Mouse (Mus musculus) liver, adult 2 months (tissue): ENCODE data around the gene Thegl. TPM values are rescaled to one million over a fixed set of nuclear protein-coding genes. Genes with fewer than 3 reads are reported as not detected.

ENCODE experiments used
- DNase-seq: peaks from one replicate; pipeline ENCODE4 v3.0.0-alpha.2; 2011; ENCODE audit warnings: low read depth, low spot score; ENCODE audit errors: extremely low read depth
- H3K27ac ChIP-seq: fragments of 200-500 bp; replicated peaks from 2 replicates; pipeline ENCODE4 v1.5.1; 2012; ENCODE audit warnings: low read depth, mild to moderate bottlenecking, control low read depth, inconsistent platforms, low read length; ENCODE audit not compliant: insufficient read depth
- H3K27me3 ChIP-seq: fragments of 200-500 bp; 2 replicates; pipeline ENCODE4 v1.6.1; 2012; ENCODE audit warnings: mild to moderate bottlenecking, moderate library complexity, low read length, inconsistent platforms; ENCODE audit not compliant: control insufficient read depth, insufficient read depth
- H3K36me3 ChIP-seq: fragments of 200-500 bp; 2 replicates; pipeline ENCODE4 v1.6.1; 2012; ENCODE audit warnings: low read length, inconsistent platforms; ENCODE audit not compliant: control insufficient read depth, insufficient read depth
- H3K4me1 ChIP-seq: fragments of 200-500 bp; 2 replicates; pipeline ENCODE4 v1.6.1; 2011; ENCODE audit warnings: low read length; ENCODE audit not compliant: control insufficient read depth, insufficient read depth
- H3K4me3 ChIP-seq: fragments of 200-500 bp; 2 replicates; pipeline ENCODE4 v1.5.1; 2011; ENCODE audit warnings: low read depth, mild to moderate bottlenecking, control low read depth, low read length, moderate library complexity; ENCODE audit not compliant: insufficient read depth
- H3K79me2 ChIP-seq: fragments of 200-500 bp; 2 replicates; pipeline ENCODE4 v1.6.1; 2012; ENCODE audit warnings: inconsistent platforms, mild to moderate bottlenecking, low read length, moderate library complexity; ENCODE audit not compliant: control insufficient read depth, insufficient read depth
- H3K9ac ChIP-seq: fragments of 200-500 bp; 2 replicates; pipeline ENCODE4 v1.6.1; 2012; ENCODE audit warnings: low read depth, mild to moderate bottlenecking, control low read depth, inconsistent platforms, low read length
- CTCF ChIP-seq: fragments of 200-500 bp; IDR thresholded peaks from 2 replicates; pipeline ENCODE4 v1.5.1; 2011; ENCODE audit warnings: low read depth, low read length, control low read depth
- POLR2A ChIP-seq: fragments of 200-500 bp; IDR thresholded peaks from 2 replicates; pipeline ENCODE4 v1.6.1; 2011; ENCODE audit warnings: low read length, control low read depth; ENCODE audit not compliant: insufficient read depth; ENCODE audit errors: extremely low read depth
- WGBS: fragments of 180-500 bp; shearing (Covaris S2); methylation state at CpG from one replicate; pipeline ENCODE4 v1.1.7; 2018; 5-methylcytosine and 5-hydroxymethylcytosine counted together
- polyA plus RNA-seq: library from polyadenylated mRNA; depleted of rRNA; stranded (reverse); fragments of >200 nt; gene quantifications from 2 replicates; pipeline ENCODE4 v1.2.3, GENCODE M21; 2012; rRNA removed
- total RNA-seq: library from RNA; depleted of rRNA; stranded (reverse); fragments of >200 nt; gene quantifications from 2 replicates; pipeline ENCODE4 v1.2.3, GENCODE M21; 2014; rRNA removed

The Thegl gene
- total and polyA plus RNA-seq, 2 experiments = not detected

DNA sequence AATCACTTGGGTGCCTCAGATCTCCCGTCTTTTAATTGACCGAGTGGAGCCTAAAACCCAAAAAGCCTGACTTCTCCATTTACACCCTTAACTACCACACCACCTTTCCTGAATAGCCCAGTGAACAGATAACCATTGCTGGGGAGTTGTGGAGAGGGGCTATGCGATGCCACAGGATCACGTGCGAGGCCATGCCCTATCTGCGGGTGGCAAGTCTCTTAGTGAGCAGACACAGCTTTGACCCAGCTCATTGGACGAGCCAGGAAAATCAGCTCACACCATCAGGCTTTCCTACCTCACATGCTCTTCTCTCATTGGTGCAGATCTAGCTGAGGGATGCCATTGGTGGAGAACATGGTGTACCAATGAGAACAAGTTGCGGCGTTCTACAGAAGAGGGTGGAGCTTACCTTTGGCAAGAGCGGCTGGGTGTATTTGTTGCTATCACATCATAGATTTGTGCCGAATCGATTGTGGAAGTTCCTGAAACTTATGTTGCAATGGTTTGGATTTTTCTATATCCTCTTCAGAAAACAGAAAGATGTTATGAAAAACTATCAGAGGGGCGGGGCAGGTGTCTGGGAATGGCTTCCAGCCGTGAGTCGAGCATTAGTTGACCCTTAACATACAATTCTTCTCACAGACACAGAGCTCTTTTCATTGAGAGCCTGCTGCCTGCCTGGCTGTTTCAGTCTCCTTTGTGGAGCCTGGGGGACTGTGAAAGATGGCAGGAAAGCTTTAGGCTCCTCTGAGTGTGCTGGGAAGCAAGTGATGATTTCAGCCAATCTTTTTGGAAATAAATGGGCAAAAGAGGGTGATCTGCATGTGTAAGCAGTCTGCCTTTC, 86.9 kb downstream of the Thegl start:
- Histone ChIP-seq H3K27me3 (no peaks in the 10 kb centered on the region), H3K36me3 (no peaks in the 10 kb centered on the region), H3K9ac (no peak overlapping the region), H3K79me2 (no peaks in the 10 kb centered on the region), H3K4me3 (no peak overlapping the region), H3K4me1 (peaks cover 27% of the 10 kb centered on the region), H3K27ac (peak overlapping the region; percentile 36)
- DNase-seq = peak; percentile 86
- TF ChIP-seq CTCF = no peak
- TF ChIP-seq POLR2A = no peak
- WGBS = 73% methylated on average over 15 of the region's 15 CpGs

DNA sequence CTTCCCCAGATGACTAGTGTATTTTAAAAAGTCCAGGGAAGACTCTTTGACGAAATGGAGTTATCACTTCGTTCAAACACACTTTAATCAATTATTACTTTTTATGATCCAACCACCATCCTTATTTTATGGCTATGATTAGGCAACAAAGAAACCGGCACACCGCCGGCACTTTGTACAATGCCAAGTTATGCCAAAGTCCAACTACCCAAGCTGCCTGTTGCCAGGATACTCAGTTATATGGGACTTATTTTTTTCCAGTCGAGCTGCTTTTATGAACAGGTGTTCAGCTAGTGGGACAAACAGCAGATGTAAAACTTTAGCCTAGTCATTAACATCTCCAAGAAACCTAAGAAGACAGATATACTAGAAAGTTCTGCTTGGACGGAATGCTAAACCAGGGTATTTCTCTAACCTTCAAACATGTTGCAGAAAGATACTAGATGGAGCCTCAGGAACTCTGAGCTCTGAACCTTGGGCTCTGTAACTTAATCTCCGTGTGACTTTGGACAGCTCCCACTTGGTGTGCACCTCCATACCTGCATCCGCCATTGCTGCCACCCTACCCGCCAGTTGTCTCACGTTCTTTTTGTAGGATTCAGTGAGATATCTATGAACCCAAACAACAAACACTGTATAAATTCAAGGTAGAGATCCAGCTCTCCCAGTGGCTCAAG, 91.5 kb downstream of the Thegl start:
- Histone ChIP-seq H3K9ac (no peak overlapping the region), H3K4me3 (no peak overlapping the region), H3K27ac (peak overlapping the region; percentile 89), H3K79me2 (no peaks in the 10 kb centered on the region), H3K27me3 (no peaks in the 10 kb centered on the region), H3K36me3 (no peaks in the 10 kb centered on the region), H3K4me1 (peaks cover 13% of the 10 kb centered on the region)
- WGBS = 34% methylated on average over 11 of the region's 11 CpGs
- TF ChIP-seq CTCF (no peak), POLR2A (no peak)
- peak; percentile 89 for DNase-seq

- Histone ChIP-seq H3K27ac (peak overlapping the region; percentile 33; the same call in 1 of the 2 replicates), H3K4me3 (no peak overlapping the region), H3K9ac (no peak overlapping the region), H3K4me1 (peaks cover 17% of the 10 kb centered on the region), H3K36me3 (no peaks in the 10 kb centered on the region), H3K79me2 (no peaks in the 10 kb centered on the region), H3K27me3 (no peaks in the 10 kb centered on the region)
- 47% methylated on average over 6 of the region's 6 CpGs for WGBS
- TF ChIP-seq CTCF (no peak), POLR2A (no peak)
- DNase-seq = peak; percentile 59
Measured at GRCm38 (mm10) chr5:77108806-77109205, 93.0 kb downstream of the Thegl start.

GRCm38 (mm10) chr5:77109814-77110213, 94.0 kb downstream of the Thegl start:
- WGBS = 84% methylated on average over 2 of the region's 2 CpGs
- peaks cover 17% of the 10 kb centered on the region for H3K4me1 ChIP-seq
- H3K27me3 ChIP-seq = no peaks in the 10 kb centered on the region
- no peak for TF ChIP-seq POLR2A
- TF ChIP-seq CTCF = no peak
- no peak overlapping the region for H3K27ac ChIP-seq
- no peak overlapping the region for H3K9ac ChIP-seq
- DNase-seq = no peak
- no peaks in the 10 kb centered on the region for H3K79me2 ChIP-seq
- no peaks in the 10 kb centered on the region for H3K36me3 ChIP-seq
- no peak overlapping the region for H3K4me3 ChIP-seq

Other genes with a start within 250 kb of the Thegl start
- gene Aasdh, start 110.5 kb upstream of the Thegl start, total RNA-seq = 9.3 and 14.3 TPM in 2 replicates
- gene Aasdh, start 110.5 kb upstream of the Thegl start, polyA plus RNA-seq = 7.8 and 9.7 TPM in 2 replicates
- 303 and 359 TPM in 2 replicates for gene Paics, start 64.7 kb upstream of the Thegl start, total RNA-seq
- 165 and 187 TPM in 2 replicates for gene Paics, start 64.7 kb upstream of the Thegl start, polyA plus RNA-seq
- 22.8 and 30.3 TPM in 2 replicates for gene Ppat, start 64.4 kb upstream of the Thegl start, total RNA-seq
- 5.3 and 6.4 TPM in 2 replicates for gene Ppat, start 64.4 kb upstream of the Thegl start, polyA plus RNA-seq
- gene Srp72, start 41.3 kb upstream of the Thegl start, total RNA-seq = 43.4 and 43.5 TPM in 2 replicates
- 18.4 and 23.1 TPM in 2 replicates for gene Srp72, start 41.3 kb upstream of the Thegl start, polyA plus RNA-seq
- not detected in 2 replicates for gene Arl9, start 12.0 kb upstream of the Thegl start, total RNA-seq
- 0.33 TPM in 1 of 2 replicates, not detected in the other for gene Arl9, start 12.0 kb upstream of the Thegl start, polyA plus RNA-seq
- gene Hopx, start 99.1 kb downstream of the Thegl start, total RNA-seq = 42.7 and 77.2 TPM in 2 replicates
- gene Hopx, start 99.1 kb downstream of the Thegl start, polyA plus RNA-seq = 84.9 and 92.3 TPM in 2 replicates
- gene Spink2, start 195.4 kb downstream of the Thegl start, total RNA-seq = not detected in 2 replicates
- 0.16 TPM in 1 of 2 replicates, not detected in the other for gene Spink2, start 195.4 kb downstream of the Thegl start, polyA plus RNA-seq
- gene Rest, start 249.5 kb downstream of the Thegl start, total RNA-seq = 9.8 and 9.9 TPM in 2 replicates
- 3.3 and 3.7 TPM in 2 replicates for gene Rest, start 249.5 kb downstream of the Thegl start, polyA plus RNA-seq